Mouse (Mus musculus): ENCODE results near the gene Snx29.

DNA sequence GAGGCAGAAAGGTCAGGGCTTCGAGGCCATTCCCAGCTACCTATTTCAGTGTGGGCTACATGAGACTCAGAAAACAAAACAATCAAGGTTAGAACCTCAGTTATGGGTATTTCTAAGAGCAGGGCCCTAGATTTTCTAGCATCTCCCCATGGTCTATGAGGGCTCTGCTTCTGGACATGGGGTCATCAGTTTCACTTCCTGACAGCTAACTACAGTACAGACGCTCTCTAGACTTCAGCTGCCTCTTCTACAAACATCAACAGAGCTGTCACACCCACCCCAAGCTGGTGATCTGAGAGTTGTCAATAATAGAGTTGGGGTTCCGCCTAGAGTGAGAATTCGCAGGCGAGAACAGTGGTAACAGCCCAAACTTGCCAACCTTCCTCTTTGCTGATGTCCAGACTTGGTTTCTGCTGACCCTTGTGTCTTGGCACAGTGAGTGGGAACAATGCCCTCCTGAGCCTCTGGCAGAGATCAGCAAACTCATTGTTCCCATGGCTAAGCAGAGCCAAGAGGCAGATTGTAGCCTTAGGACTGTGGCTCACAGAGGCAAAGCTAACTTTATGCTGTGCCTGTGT, 40.0 kb upstream of the Snx29 start:
- TF ChIP-seq CTCF (IDR thresholded peaks at IDR 0.05; ENCODE audit: borderline replicate concordance, control insufficient read depth, extremely low read depth, insufficient read depth, low read length, poor library complexity) (no peak), POLR2A (IDR thresholded peaks at IDR 0.05; ENCODE audit: control insufficient read depth, extremely low read depth, insufficient read depth, low read length, poor library complexity) (no peak)
